Mouse (Mus musculus) ovary, postnatal 36 days (tissue): ENCODE measurements around the gene Prkra.

ENCODE experiments used
- DNase-seq: peaks from one replicate; pipeline ENCODE4 v3.0.0; 2022; ENCODE audit warnings: low spot score, mixed read lengths

Gene Prkra

GRCm38 (mm10) chr2:76647883-76648570, at the start of gene Prkra, which contains the start of gene Pjvk:
Gene Prkra, minus strand, starts transcription at chr2:76648015.
Gene Pjvk, plus strand, starts transcription at chr2:76648476.
- peak; percentile 98 for DNase-seq

GRCm38 (mm10) chr2:76695290-76695689, 47.5 kb upstream of the Prkra start:
- no peak for DNase-seq

DNA sequence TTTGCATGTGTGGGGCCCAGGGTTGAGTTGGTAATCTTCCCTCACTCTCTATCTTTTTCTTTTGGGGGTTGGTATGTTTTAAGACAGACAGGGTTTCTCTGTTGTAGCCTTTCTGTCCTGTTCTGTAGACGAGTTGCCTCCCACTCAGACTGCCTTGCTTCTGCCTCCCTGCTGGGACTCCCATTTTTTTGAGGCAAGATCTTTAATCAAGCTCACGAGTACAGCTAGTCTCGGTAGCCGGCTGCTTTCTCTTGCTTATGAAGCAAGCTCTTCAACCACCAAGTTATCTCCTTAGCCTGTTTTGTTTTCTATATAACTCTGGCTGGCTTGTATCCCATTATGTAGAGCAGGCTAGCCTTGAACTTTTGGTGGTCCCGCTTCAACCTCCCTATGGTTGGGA, 46.0 kb upstream of the Prkra start:
- no peak for DNase-seq

- peak; percentile 36 for DNase-seq
Observed at GRCm38 (mm10) chr2:76690436-76691204, 42.8 kb upstream of the Prkra start.

- no peak for DNase-seq
Observed at GRCm38 (mm10) chr2:76688162-76688561, 40.3 kb upstream of the Prkra start.

DNA sequence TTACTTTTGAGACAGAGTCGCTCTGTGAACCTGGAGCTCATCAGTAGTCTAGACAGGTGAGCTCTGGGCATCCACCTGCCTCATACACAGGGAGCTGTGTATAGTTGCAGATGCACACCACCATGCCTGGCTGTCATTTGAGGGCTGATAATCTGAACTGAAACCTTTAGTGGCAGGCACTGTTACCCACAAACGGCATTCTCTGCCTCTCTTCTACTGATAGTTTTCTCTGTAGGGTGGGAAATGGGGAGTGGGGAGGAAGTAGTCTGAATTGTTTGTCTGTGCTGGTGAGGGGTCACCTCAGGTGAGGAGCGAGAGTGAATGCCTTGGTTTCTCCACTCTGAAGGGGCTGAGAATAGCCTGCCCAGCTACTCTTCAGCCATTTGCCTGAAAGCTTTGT, 39.8 kb upstream of the Prkra start:
- DNase-seq = no peak

DNA sequence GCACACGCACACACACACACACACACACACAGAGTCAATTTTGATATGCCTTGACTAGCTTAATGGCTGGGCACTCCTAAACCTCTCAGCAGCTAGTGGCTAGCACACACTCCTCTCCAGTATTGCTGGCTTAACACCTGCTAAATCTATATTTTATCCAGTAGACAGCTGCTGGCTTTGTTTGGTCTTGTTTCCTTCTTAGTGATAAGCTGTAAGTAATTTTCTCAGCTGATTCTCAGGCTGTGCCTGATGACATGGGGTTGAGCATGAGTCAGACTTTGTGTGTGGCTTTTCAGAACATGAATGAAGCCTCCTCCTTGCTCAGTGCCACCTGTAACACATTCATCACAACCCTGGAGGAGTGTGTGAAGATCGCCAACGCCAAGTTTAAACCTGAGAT, 39.2 kb upstream of the Prkra start:
- no peak for DNase-seq

DNA sequence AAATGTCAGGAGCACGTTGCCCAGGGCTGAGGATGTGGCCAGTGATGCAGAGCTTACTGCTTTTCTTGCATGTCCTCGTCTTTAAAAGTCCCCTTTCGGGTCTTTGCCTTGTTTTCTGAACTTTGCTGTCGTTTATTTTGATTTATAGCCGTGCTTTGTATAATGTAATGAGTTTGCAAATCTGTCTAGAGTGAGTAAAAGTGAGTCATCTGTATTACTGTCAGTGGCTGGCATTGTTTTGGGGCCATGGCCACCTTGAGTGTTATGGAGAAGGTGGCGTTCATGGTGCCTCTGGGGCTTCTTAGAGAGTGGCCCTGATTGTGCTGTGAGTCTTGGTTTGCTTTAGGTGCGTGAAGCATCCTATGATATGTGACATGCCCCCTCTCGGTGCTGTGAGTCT, 34.5 kb upstream of the Prkra start:
- DNase-seq = no peak

- DNase-seq = no peak
Observed at GRCm38 (mm10) chr2:76676401-76677226, 28.8 kb upstream of the Prkra start.

GRCm38 (mm10) chr2:76675949-76676348, 28.1 kb upstream of the Prkra start:
- no peak for DNase-seq

- no peak for DNase-seq
Observed at GRCm38 (mm10) chr2:76675451-76675850, 27.6 kb upstream of the Prkra start.

GRCm38 (mm10) chr2:76674725-76675427, 27.1 kb upstream of the Prkra start, which contains the start of gene Plekha3:
Gene Plekha3, plus strand, starts transcription at chr2:76675281.
- DNase-seq = peak; percentile 86

DNA sequence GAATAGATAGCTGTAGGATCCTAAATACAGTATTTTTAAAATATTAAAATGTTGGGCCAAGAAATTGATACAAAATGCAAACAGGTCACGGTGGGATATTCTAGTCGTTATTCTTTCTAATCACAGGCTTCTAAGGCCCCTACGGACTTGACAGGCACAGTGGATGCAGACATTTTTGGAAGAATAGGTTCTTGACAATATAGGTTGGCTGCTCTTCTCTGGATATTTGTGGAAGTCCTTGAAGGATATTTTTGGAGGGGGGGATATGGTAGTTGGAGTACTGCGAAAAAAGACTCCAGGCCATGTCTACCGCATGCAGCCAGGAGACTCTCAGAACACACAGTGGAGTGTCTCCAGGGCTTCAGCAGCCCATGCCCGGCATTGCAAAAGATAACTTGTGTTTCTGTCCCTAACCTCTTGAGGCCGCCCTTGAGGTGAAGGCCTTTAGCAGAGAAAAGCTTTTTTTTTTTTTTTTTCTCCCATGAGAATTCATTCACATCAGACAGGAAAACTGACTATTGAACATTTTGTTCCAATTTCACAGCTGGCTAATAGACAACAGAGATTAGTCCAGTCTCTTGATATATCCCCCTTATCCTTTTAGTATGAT, 25.8 kb upstream of the Prkra start:
- peak; percentile 25 for DNase-seq

GRCm38 (mm10) chr2:76672966-76673392, 25.2 kb upstream of the Prkra start, which contains the start of gene Fkbp7:
Gene Fkbp7, minus strand, starts transcription at chr2:76673116.
- peak; percentile 91 for DNase-seq

DNA sequence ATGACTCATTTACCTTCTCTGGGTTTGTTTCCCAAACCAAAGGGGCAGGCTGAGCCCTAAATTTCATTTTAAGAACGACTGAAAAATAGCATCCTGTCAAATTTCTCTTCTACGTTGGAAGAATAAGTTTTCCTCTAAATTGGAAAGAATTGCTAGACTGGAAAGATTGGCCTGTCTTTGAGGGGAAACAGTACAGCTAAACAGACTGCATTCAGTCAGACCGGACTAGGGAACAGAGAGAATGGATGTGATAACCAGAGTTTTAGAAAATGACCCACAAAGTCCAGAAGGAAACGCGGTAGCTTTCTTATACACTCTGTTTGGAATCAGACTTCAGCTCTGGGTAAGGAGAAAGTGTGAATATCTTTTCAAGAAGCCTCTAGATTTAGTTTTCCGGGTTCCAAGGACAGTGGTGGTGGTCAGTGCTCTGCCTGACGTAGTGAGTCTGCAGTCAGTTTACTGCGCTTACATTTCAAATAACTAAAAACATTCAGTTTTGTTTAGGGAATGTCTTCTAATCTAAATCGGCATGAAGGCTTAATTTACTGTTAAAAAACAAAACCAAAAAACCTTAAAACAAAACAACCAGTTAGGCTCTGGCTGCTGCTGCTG, 24.4 kb upstream of the Prkra start:
- DNase-seq = no peak

DNA sequence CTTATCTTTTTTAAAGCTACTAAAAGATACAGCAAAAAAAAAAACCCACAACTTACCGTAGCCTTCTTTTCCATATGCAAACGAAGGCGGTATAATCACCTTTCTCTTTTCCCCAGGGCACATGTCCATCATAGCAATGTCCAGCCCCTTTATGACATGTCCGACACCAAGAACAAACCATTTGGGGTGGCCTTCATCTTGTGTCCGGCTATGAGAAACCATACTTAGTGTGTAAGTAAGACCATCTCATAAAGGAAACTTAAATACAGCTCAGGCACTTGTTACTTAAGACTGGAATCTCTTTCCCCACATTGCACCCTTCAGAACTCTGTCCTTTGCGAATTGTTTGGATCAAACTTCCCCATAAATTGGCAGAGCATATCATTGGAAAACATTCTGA, 23.8 kb upstream of the Prkra start:
- DNase-seq = no peak

- DNase-seq = no peak
Observed at GRCm38 (mm10) chr2:76667200-76667599, 19.4 kb upstream of the Prkra start.

DNA sequence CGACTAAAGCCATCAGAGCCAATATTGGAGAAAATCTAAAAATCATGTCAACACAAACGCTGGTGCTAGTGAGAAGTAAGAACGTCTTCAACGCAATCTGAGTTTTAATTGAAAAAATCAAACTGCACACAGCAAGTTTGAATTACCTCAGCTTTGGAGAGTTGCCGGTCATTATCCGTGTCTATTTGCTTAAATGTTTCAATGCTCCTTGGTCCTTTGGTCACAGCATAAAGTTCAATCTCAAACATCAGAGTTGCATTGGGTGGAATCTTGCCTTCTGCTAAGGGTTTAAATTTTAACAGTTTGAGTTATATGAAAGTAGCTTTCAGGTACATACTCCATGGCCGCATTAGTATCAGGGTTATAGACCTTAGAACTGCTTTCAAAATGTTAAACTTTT, 17.7 kb upstream of the Prkra start:
- DNase-seq = no peak

DNA sequence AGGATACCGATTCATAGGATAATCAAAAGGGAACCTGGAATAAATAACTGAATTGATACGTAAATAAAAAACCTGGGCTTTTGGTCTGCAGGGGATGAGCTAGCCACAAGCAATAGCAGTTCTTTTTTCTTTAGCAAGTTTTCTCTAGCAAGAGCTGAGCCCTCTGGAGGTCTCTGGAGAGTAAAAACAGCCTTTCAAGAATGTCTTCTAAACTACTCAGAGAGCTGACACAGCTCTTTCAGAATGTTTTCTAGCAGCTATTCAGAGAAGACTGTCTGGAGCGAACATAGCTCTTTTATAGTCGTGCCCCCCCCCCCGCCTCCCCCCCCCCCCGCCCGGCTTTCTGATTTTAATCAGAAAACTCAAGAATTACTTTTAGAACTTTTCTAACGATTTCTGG, 11.6 kb upstream of the Prkra start:
- no peak for DNase-seq

GRCm38 (mm10) chr2:76658551-76658950, 10.7 kb upstream of the Prkra start:
- no peak for DNase-seq

GRCm38 (mm10) chr2:76655982-76656381, 8.2 kb upstream of the Prkra start:
- DNase-seq = no peak
